Mouse (Mus musculus) spleen, adult 12 weeks (tissue): ENCODE data around the gene Lrfn4.
"Not testable (repeated sequence)": the region's sequence is repeated elsewhere in the genome, so short reads cannot be mapped to it uniquely, and the experiment has no call there.

ENCODE experiments used
- DNase-seq: peaks from one replicate; pipeline ENCODE4 v3.0.0; 2022; ENCODE audit warnings: low spot score

The Lrfn4 gene

GRCm38 (mm10) chr19:4610109-4610508 is 5.4 kb downstream of the Lrfn4 start:
- DNase-seq, result no peak

- DNase-seq, result no peak
These were observed 7.0 kb downstream of the Lrfn4 start for GRCm38 (mm10) chr19:4608511-4608910.

- DNase-seq, result no peak
These were observed 8.1 kb downstream of the Lrfn4 start for GRCm38 (mm10) chr19:4607406-4607805.

GRCm38 (mm10) chr19:4605654-4606053 is 9.8 kb downstream of the Lrfn4 start:
- DNase-seq, result no peak

- no peak for DNase-seq
These were observed 11.4 kb downstream of the Lrfn4 start for GRCm38 (mm10) chr19:4603801-4604723.

- no peak for DNase-seq
These were observed 13.0 kb downstream of the Lrfn4 start for GRCm38 (mm10) chr19:4602459-4602858.

- no peak for DNase-seq
These were observed 19.4 kb downstream of the Lrfn4 start for GRCm38 (mm10) chr19:4596071-4596470.

- DNase-seq, result no peak
These were observed 21.5 kb downstream of the Lrfn4 start for GRCm38 (mm10) chr19:4593792-4594522.

- DNase-seq, result no peak
These were observed 25.4 kb downstream of the Lrfn4 start for GRCm38 (mm10) chr19:4590025-4590424.

GRCm38 (mm10) chr19:4589081-4589480 is 26.4 kb downstream of the Lrfn4 start:
- no peak for DNase-seq

- DNase-seq, result no peak
These were observed 27.0 kb downstream of the Lrfn4 start for GRCm38 (mm10) chr19:4588430-4588829.

- no peak for DNase-seq
These were observed 28.0 kb downstream of the Lrfn4 start for GRCm38 (mm10) chr19:4587426-4587825.

GRCm38 (mm10) chr19:4586783-4587182 is 28.7 kb downstream of the Lrfn4 start:
- not testable (repeated sequence) for DNase-seq

GRCm38 (mm10) chr19:4583856-4584255 is 31.6 kb downstream of the Lrfn4 start:
- no peak for DNase-seq

GRCm38 (mm10) chr19:4579296-4579695 is 36.2 kb downstream of the Lrfn4 start:
- DNase-seq, result no peak

- no peak for DNase-seq
These were observed 36.7 kb downstream of the Lrfn4 start for GRCm38 (mm10) chr19:4578799-4579198.

- DNase-seq, result no peak
These were observed 42.2 kb downstream of the Lrfn4 start for GRCm38 (mm10) chr19:4573241-4573640.

GRCm38 (mm10) chr19:4572467-4572866 is 43.0 kb downstream of the Lrfn4 start:
- no peak for DNase-seq

GRCm38 (mm10) chr19:4572061-4572460 is 43.4 kb downstream of the Lrfn4 start:
- DNase-seq, result no peak

GRCm38 (mm10) chr19:4571658-4572057 is 43.8 kb downstream of the Lrfn4 start:
- no peak for DNase-seq

GRCm38 (mm10) chr19:4570815-4571214 is 44.7 kb downstream of the Lrfn4 start:
- DNase-seq, result no peak

GRCm38 (mm10) chr19:4570237-4570613 is 45.2 kb downstream of the Lrfn4 start:
- no peak for DNase-seq
